In genomic region chr4:143296153-143296552, GRCm38 (mm10) we compare ENCODE assay signal across 16 mouse cellular contexts. TPM values are rescaled to one million over a fixed set of nuclear protein-coding genes. Genes with fewer than 3 reads are reported as not detected.
DNase-seq lines count a peak whose midpoint lies in the region; ATAC-seq lines count a peak whose summit lies in the region.
"Had no signal": no experiment of that assay in that cellular context is flagged by ENCODE, and none has a peak within 500 bp of the region (broad histone marks: within the 10 kb centered on the region; RNA-seq: fewer than 3 reads in every experiment).

No protein-coding gene starts in this region.

- peaks cover 10% of the 10 kb centered on the region; the same call in 1 of the 2 replicates for H3K4me1 ChIP-seq in forebrain, embryonic 11.5 days (replicated peaks; ENCODE audit: control insufficient read depth, insufficient read depth, low read length)
- H3K4me1 ChIP-seq in forebrain, embryonic 16.5 days (replicated peaks; ENCODE audit: control insufficient read depth, insufficient read depth, low read length): peaks cover 30% of the 10 kb centered on the region
- peaks cover 50% of the 10 kb centered on the region for H3K4me1 ChIP-seq in embryonic facial prominence, embryonic 10.5 days
- peaks cover 40% of the 10 kb centered on the region for H3K4me1 ChIP-seq in hindbrain, embryonic 15.5 days (replicated peaks)

- no peaks in the 10 kb centered on the region for H3K9me3 ChIP-seq in forebrain, embryonic 11.5 days (ENCODE audit: control insufficient read depth, low read length)
- no peaks in the 10 kb centered on the region for H3K9me3 ChIP-seq in forebrain, embryonic 16.5 days (ENCODE audit: control insufficient read depth, low read length)
- H3K9me3 ChIP-seq in embryonic facial prominence, embryonic 10.5 days: peaks cover 8% of the 10 kb centered on the region; the same call in 1 of the 2 replicates
- no peaks in the 10 kb centered on the region for H3K9me3 ChIP-seq in hindbrain, embryonic 15.5 days
- H3K9me3 ChIP-seq: heart, embryonic 13.5 days had no signal

- H3K27me3 ChIP-seq in forebrain, embryonic 11.5 days (ENCODE audit: control insufficient read depth, insufficient read depth, low read length): no peaks in the 10 kb centered on the region
- no peaks in the 10 kb centered on the region for H3K27me3 ChIP-seq in forebrain, embryonic 16.5 days (replicated peaks; ENCODE audit: control insufficient read depth, insufficient read depth, low read length)
- peaks cover 33% of the 10 kb centered on the region for H3K27me3 ChIP-seq in embryonic facial prominence, embryonic 10.5 days (replicated peaks; ENCODE audit: low read depth, poor library complexity, severe bottlenecking)
- H3K27me3 ChIP-seq in hindbrain, embryonic 15.5 days: no peaks in the 10 kb centered on the region

- ATAC-seq in forebrain, embryonic 11.5 days (replicated peaks; ENCODE audit: low FRiP score): no peak
- ATAC-seq in forebrain, embryonic 16.5 days: no peak
- ATAC-seq in hindbrain, embryonic 15.5 days (ENCODE audit: low FRiP score, low read depth): no peak
- ATAC-seq: activated CD4-positive, CD25-positive, alpha-beta regulatory T cell, adult 4 months had no signal

- H3K27ac ChIP-seq in forebrain, embryonic 11.5 days (ENCODE audit: low read depth, low read length): no peak overlapping the region
- no peak overlapping the region for H3K27ac ChIP-seq in forebrain, embryonic 16.5 days (ENCODE audit: low read length)
- H3K27ac ChIP-seq in embryonic facial prominence, embryonic 10.5 days (replicated peaks): no peak overlapping the region; the same call in 1 of the 2 replicates
- H3K27ac ChIP-seq in hindbrain, embryonic 15.5 days (replicated peaks): no peak overlapping the region; the same call in 1 of the 2 replicates
- H3K27ac ChIP-seq: heart, embryonic 13.5 days had no signal

- DNase-seq in forebrain, embryonic 11.5 days (ENCODE audit: low spot score): no peak
- no peak for DNase-seq in embryonic facial prominence, embryonic 10.5 days (ENCODE audit: low spot score)
- peak; percentile 69 for DNase-seq in lung, postnatal 36 days
- no peak for DNase-seq in gastrocnemius, adult 8-10 months (ENCODE audit: low spot score in 2 of 2)
- DNase-seq in right cerebral cortex, postnatal 14 days: no peak
- DNase-seq in ovary, postnatal 36 days (ENCODE audit: low spot score): no peak
- DNase-seq: cerebellum, postnatal 36 days; liver; retina, postnatal 1 day had no signal

- H3K36me3 ChIP-seq in forebrain, embryonic 11.5 days (ENCODE audit: control insufficient read depth, insufficient read depth, low read length): peaks cover 2% of the 10 kb centered on the region; the same call in 1 of the 2 replicates
- no peaks in the 10 kb centered on the region for H3K36me3 ChIP-seq in forebrain, embryonic 16.5 days (ENCODE audit: control insufficient read depth, insufficient read depth)
- H3K36me3 ChIP-seq in embryonic facial prominence, embryonic 10.5 days (replicated peaks): peaks cover 29% of the 10 kb centered on the region
- no peaks in the 10 kb centered on the region for H3K36me3 ChIP-seq in hindbrain, embryonic 15.5 days
- H3K36me3 ChIP-seq: G1E had no signal

- no peak overlapping the region for H3K4me3 ChIP-seq in forebrain, embryonic 11.5 days (ENCODE audit: low read depth, low read length)
- H3K4me3 ChIP-seq in forebrain, embryonic 16.5 days (replicated peaks; ENCODE audit: low read length): no peak overlapping the region
- peak overlapping the region; percentile 51 for H3K4me3 ChIP-seq in embryonic facial prominence, embryonic 10.5 days
- H3K4me3 ChIP-seq in hindbrain, embryonic 15.5 days: no peak overlapping the region

- 72% methylated on average over 5 of the region's 5 CpGs for WGBS in forebrain, embryonic 11.5 days
- 64% methylated on average over 5 of the region's 5 CpGs for WGBS in forebrain, embryonic 16.5 days
- WGBS in embryonic facial prominence, embryonic 10.5 days: 78% methylated on average over 5 of the region's 5 CpGs
- WGBS in hindbrain, embryonic 15.5 days: 61% methylated on average over 5 of the region's 5 CpGs

- H3K4me2 ChIP-seq in forebrain, embryonic 11.5 days (ENCODE audit: low read depth, low read length, severe bottlenecking): peak overlapping the region; percentile 15; the same call in 1 of the 2 replicates
- H3K4me2 ChIP-seq in forebrain, embryonic 16.5 days (ENCODE audit: low read length): no peak overlapping the region
- H3K4me2 ChIP-seq in hindbrain, embryonic 15.5 days: peak overlapping the region; percentile 59

- no peak overlapping the region for H3K9ac ChIP-seq in forebrain, embryonic 11.5 days (ENCODE audit: low read length)
- no peak overlapping the region for H3K9ac ChIP-seq in forebrain, embryonic 16.5 days (replicated peaks; ENCODE audit: low read depth, low read length)
- H3K9ac ChIP-seq in hindbrain, embryonic 15.5 days: no peak overlapping the region

RNA-seq across cellular contexts. Expression of gene Pdpn, which starts 3.2 kb away (rescaled TPM):
- polyA plus RNA-seq in forebrain, embryonic 11.5 days (2014; fragmentation: Nextera tagmentation; extraction: Ambion mirVana): 74.5 and 75.8 TPM in 2 replicates
- polyA plus RNA-seq in forebrain, embryonic 16.5 days (2015; fragmentation: Nextera tagmentation; extraction: Ambion mirVana): 41.3 and 53.3 TPM in 2 replicates
- 38.0 and 43.0 TPM in 2 replicates for polyA plus RNA-seq in embryonic facial prominence, embryonic 10.5 days (2016; fragmentation: Nextera tagmentation; extraction: Ambion mirVana)
- 53.3 and 55.1 TPM in 2 replicates for polyA plus RNA-seq in hindbrain, embryonic 15.5 days (2015; fragmentation: Nextera tagmentation; extraction: Ambion mirVana)
- total RNA-seq in gastrocnemius, adult 8-10 months (2022): 1 to 10 TPM; 2.9 to 4.9 (median 4.2) TPM
- total RNA-seq: megakaryocyte-erythroid progenitor cell, adult 5-6 weeks had no signal
- polyA plus RNA-seq: G1E had no signal

RNA-seq across cellular contexts. Expression of gene Lrrc38, which starts 53.4 kb away (rescaled TPM):
- polyA plus RNA-seq in forebrain, embryonic 11.5 days (2014; fragmentation: Nextera tagmentation; extraction: Ambion mirVana): not detected in 2 replicates
- 0.09 and 0.17 TPM in 2 replicates for polyA plus RNA-seq in forebrain, embryonic 16.5 days (2015; fragmentation: Nextera tagmentation; extraction: Ambion mirVana)
- polyA plus RNA-seq in embryonic facial prominence, embryonic 10.5 days (2016; fragmentation: Nextera tagmentation; extraction: Ambion mirVana): 0.10 TPM in 1 of 2 replicates, not detected in the other
- 0.33 and 0.43 TPM in 2 replicates for polyA plus RNA-seq in hindbrain, embryonic 15.5 days (2015; fragmentation: Nextera tagmentation; extraction: Ambion mirVana)
- 10 to 100 TPM; 19.6 to 40.5 (median 28.9) TPM for total RNA-seq in gastrocnemius, adult 8-10 months (2022)
- total RNA-seq: G1E; megakaryocyte-erythroid progenitor cell, adult 5-6 weeks had no signal
- polyA plus RNA-seq: activated CD4-positive, CD25-positive, alpha-beta regulatory T cell, adult 4 months; G1E; stomach, embryonic 14.5 days had no signal
